Mouse (Mus musculus) bone marrow macrophage, adult 2 months (primary cell): ENCODE measurements around the gene Slc16a12. TPM values are rescaled to one million over a fixed set of nuclear protein-coding genes. Genes with fewer than 3 reads are reported as not detected.

Experiments used
- H3K27ac ChIP-seq: 2 replicates; pipeline ENCODE4 v1.5.1; 2012; ENCODE audit warnings: low read depth, low read length; ENCODE audit not compliant: insufficient read depth
- H3K4me1 ChIP-seq: 2 replicates; pipeline ENCODE4 v1.6.1; 2012; ENCODE audit warnings: low read length; ENCODE audit not compliant: control insufficient read depth, insufficient read depth
- H3K4me3 ChIP-seq: 2 replicates; pipeline ENCODE4 v1.5.1; 2012; ENCODE audit warnings: mild to moderate bottlenecking, low read length, moderate library complexity; ENCODE audit not compliant: insufficient read depth
- CTCF ChIP-seq: IDR thresholded peaks from 2 replicates; pipeline ENCODE4 v1.5.1; 2012; ENCODE audit warnings: low read depth, mild to moderate bottlenecking, low read length, moderate library complexity
- POLR2A ChIP-seq: IDR thresholded peaks from 2 replicates; pipeline ENCODE4 v1.6.1; 2012; ENCODE audit warnings: mild to moderate bottlenecking, low read depth, low read length, borderline replicate concordance
- polyA plus RNA-seq: library from polyadenylated mRNA; stranded (reverse); fragments of >200 nt; gene quantifications from 2 replicates; pipeline ENCODE4 v1.2.4, GENCODE M21; 2012; ENCODE audit not compliant: missing spikeins, insufficient read depth, insufficient read length

Gene Slc16a12
- polyA plus RNA-seq, 1 experiment: not detected

- no peak overlapping the region for H3K4me3 ChIP-seq
- no peak overlapping the region for H3K27ac ChIP-seq
- H3K4me1 ChIP-seq: no peaks in the 10 kb centered on the region; the same call in 1 of the 2 replicates
- TF ChIP-seq POLR2A: no peak
- no peak for TF ChIP-seq CTCF
Observed at GRCm38 (mm10) chr19:34691402-34691801, 55.7 kb downstream of the Slc16a12 start.

GRCm38 (mm10) chr19:34685530-34685929 is 61.6 kb downstream of the Slc16a12 start:
- no peak for TF ChIP-seq POLR2A
- TF ChIP-seq CTCF: no peak
- H3K4me1 ChIP-seq: peaks cover 3% of the 10 kb centered on the region; the same call in 1 of the 2 replicates
- no peak overlapping the region for H3K4me3 ChIP-seq
- H3K27ac ChIP-seq: no peak overlapping the region

DNA sequence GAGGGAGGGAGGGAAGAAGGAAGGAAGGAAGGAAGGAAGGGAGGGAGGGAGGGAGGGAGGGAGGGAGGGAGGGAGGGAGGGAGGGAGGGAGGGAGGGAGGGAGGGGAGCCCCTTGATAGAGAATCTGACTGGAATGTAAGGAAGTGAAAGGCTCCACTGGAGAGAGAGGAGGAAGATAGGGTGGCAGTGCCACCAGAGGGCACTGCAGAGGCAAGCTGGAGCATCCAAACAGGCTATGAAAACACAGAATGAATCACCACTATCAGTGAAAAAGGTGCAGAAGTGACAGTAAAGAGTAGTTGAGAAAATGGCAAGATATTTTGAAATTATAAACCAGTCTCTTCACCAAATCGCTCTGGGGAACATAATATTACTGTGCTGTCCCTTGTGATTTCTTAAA is 62.2 kb downstream of the Slc16a12 start:
- Histone ChIP-seq H3K4me3 (no peak overlapping the region), H3K4me1 (peaks cover 3% of the 10 kb centered on the region; the same call in 1 of the 2 replicates), H3K27ac (no peak overlapping the region)
- TF ChIP-seq POLR2A: no peak
- TF ChIP-seq CTCF: peak; percentile 28; the same call in 1 of the 2 replicates

GRCm38 (mm10) chr19:34678428-34678827 is 68.7 kb downstream of the Slc16a12 start:
- TF ChIP-seq POLR2A (no peak), CTCF (no peak)
- Histone ChIP-seq H3K27ac (no peak overlapping the region), H3K4me1 (peaks cover 6% of the 10 kb centered on the region; the same call in 1 of the 2 replicates), H3K4me3 (no peak overlapping the region)

- Histone ChIP-seq H3K27ac (no peak overlapping the region), H3K4me3 (no peak overlapping the region), H3K4me1 (peaks cover 2% of the 10 kb centered on the region; the same call in 1 of the 2 replicates)
- TF ChIP-seq CTCF (no peak), POLR2A (no peak)
Observed at GRCm38 (mm10) chr19:34673476-34673875, 73.6 kb downstream of the Slc16a12 start.

DNA sequence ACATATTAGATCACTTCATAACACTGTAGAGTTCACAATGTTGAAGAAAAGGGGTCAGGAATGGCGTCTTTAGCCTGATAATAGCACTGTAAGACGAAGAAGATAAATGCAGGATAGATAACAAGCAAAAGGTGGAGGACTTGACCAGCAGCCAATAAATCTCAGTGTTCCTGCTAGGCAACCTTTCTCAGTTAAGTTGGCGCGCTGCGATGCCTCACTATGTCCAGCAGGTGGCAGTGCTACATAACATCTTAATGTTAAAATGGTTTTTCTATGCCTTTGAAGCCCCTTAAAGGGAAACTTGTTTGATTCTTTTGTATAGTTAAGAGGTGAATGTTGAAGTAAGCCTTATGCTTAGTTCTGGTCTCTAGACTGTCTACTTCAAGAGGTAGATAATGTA is 81.0 kb downstream of the Slc16a12 start:
- peaks cover 2% of the 10 kb centered on the region; the same call in 1 of the 2 replicates for H3K4me1 ChIP-seq
- no peak for TF ChIP-seq POLR2A
- peak; percentile 88 for TF ChIP-seq CTCF
- no peak overlapping the region for H3K4me3 ChIP-seq
- no peak overlapping the region for H3K27ac ChIP-seq

- Histone ChIP-seq H3K4me3 (no peak overlapping the region), H3K27ac (no peak overlapping the region), H3K4me1 (peaks cover 2% of the 10 kb centered on the region; the same call in 1 of the 2 replicates)
- TF ChIP-seq POLR2A (no peak), CTCF (no peak)
Observed at GRCm38 (mm10) chr19:34662740-34663139, 84.3 kb downstream of the Slc16a12 start.

DNA sequence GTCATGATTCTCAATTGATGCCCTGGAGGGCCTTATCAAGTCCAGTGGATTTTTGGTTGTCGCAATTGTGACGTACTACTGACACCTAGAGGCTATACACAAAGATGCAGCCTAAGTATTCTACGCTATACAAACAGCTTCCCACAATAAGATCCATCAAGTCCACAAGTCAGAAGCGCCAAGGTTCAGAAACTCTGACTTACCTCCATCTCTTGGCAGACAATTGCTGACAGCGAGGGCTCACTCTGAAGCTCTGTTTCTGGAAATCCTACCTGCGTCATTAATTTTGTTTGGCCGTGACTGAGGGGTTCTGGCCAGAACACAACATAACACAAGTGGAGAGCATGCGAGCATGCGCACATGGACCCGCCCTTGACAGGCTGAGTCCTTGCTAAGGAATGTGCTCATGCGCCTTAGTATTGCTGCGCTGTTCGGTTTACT is 85.0 kb downstream of the Slc16a12 start:
- no peak overlapping the region for H3K27ac ChIP-seq
- peak overlapping the region; percentile 57 for H3K4me3 ChIP-seq
- H3K4me1 ChIP-seq: peaks cover 2% of the 10 kb centered on the region; the same call in 1 of the 2 replicates
- TF ChIP-seq CTCF (no peak; the same call in 1 of the 2 replicates), POLR2A (no peak)

DNA sequence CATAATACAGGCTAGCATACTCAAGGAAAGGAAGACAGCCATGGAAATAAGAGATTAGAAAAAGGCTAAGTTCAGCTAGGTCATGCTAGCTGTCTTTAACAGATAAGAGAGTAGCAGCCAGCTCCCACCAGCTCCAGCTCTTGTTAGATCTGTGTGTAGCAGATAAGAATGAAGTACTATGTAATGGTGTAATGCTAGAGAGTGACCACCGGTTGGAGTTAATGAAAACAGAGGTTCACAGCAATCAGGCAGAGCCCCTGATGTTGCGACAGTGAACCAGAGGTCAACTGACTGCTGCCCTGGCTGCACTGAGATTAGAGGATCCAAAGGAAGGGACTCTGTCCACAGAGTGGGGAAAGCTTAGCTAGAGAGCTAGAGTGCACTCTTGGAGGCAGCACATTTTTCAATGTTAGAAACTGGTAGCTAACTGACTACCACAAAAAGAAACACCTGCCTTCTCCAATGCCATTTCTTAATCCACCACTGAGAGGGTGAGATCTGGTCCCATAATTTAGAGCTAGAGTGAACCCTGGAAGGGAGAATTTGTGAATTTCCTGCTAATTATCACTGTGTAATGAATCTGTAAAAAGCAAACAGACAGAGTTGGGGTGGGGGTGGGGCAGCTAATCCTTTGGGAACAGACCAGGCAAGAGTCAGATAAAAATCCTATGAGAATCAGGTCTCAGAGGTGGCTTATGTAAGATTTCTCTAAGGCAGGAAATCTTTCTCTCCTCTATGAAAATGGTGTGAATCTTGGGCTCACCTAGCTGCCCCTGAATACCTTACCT is 90.4 kb downstream of the Slc16a12 start:
- Histone ChIP-seq H3K27ac (no peak overlapping the region), H3K4me3 (no peak overlapping the region), H3K4me1 (peaks cover 2% of the 10 kb centered on the region; the same call in 1 of the 2 replicates)
- no peak for TF ChIP-seq CTCF
- TF ChIP-seq POLR2A: no peak

GRCm38 (mm10) chr19:34655227-34655805 is 91.8 kb downstream of the Slc16a12 start:
- no peak overlapping the region for H3K4me3 ChIP-seq
- no peak for TF ChIP-seq POLR2A
- no peak for TF ChIP-seq CTCF
- H3K4me1 ChIP-seq: peaks cover 2% of the 10 kb centered on the region; the same call in 1 of the 2 replicates
- no peak overlapping the region for H3K27ac ChIP-seq
